Mouse (Mus musculus) heart, postnatal 10 days (tissue): ENCODE measurements around the gene Igfbp2. TPM values are rescaled to one million over a fixed set of nuclear protein-coding genes. Genes with fewer than 3 reads are reported as not detected.
A peak's percentile ranks its signal among the peaks of the same experiment; 100 is the strongest.

Source experiments
- DNase-seq, 2 experiments: peaks; one replicate each; pipeline ENCODE4 v3.0.0; 2021
- intact Hi-C: fragments of 180-260 bp; cut with DNase I; formaldehyde crosslinking; loops from one replicate; pipeline ENCODE4 v1.15.1; 2025
- total RNA-seq, 2 experiments: library from RNA; stranded (reverse); gene quantifications; 2 replicates each; pipeline ENCODE4 v1.2.3; 2021

Igfbp2 gene
- 1 to 10 TPM in 1 of 2 experiments, under 1 TPM in 1; 0.86 to 2.1 TPM for total RNA-seq

DNA sequence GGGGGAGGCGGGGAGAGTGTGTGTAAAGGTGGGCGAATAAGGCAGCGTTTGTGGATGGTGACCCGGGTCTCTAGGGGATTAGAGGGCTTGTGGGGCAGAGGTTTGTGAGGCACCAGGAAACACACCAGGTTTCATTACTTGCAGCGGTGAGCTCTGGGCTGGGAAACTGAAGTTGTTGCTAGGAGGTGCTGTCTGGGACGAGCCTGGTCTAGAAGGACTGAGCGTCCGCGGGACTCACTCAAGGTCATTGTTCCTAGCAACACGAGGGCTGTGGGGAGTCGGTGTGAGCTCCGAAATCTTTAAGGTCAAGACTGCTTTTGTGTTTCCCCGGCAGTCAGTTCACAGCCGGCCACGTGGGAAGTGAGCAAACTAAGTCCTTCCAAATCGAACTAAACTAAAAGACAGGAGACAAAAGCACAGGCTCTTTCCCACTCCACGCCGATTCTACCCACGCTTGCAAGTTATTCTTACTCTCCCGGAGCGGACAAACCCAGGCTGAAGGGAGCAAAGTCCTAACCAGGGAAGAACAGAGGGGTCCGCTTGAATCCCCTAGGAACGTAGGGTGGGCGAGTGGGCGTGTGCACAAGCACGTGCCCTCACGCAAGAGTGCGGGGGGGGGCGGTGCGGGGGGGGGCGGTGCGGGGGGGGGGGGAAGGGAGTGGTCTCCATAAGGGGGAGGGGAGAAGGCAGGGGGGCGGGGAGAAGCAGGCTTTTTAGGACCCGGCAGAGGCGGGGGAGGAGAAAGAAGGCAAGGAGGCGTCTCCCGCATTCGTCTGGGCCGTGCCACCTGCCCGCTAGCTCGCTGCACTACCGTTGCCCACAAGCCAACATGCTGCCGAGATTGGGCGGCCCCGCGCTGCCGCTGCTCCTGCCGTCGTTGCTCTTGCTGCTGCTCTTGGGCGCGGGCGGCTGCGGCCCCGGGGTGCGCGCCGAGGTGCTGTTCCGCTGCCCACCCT is at the start of gene Igfbp2:
Igfbp2 (plus strand) TSS at position 753 of the 956 bp plus-strand sequence.
- DNase-seq = peak; percentile 19 to 23
- intact Hi-C loops = no loop called here

DNA sequence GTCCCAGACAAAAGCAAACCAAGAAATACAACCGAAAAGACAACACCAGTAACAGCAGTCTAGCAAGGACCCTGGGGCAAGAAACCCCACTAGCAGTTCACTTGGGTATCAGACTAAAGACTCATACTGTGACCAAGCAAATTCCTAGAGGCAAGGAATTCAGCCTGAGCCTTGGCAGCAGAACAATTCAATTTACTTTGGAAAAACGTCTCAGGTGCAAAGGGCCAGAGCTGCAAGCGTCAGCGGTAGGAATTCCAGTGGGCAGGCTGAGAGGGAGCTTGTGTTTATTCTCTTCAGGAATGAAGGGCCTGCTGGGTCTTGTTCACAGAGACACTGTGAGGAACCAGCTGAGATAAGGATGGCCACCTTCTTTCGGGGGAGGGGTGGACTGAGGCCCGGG is 45.5 kb upstream of the Igfbp2 start:
- DNase-seq = no peak
- intact Hi-C loops = no loop called here

DNA sequence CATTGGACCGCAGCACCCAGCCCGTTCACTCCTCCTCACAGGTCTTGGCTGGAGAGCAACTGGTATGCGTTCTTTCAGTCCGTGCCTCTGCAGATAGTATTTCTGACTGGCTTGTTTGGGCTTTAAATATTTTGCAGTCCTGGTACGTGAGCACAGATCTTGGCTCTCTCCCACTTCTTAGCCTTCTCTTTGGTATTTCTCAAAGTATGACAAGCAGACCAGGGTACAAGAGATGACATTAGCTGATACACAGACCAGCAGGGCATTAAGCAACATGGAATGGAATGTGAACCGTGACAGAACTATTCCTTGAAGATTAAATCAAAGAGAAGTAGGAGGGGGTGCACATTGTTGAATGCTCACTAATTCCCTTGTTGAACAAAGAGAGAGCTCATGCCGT is 43.6 kb upstream of the Igfbp2 start:
- intact Hi-C loops = no loop called here
- DNase-seq = peak in 1 of 2 experiments; percentile 3

DNA sequence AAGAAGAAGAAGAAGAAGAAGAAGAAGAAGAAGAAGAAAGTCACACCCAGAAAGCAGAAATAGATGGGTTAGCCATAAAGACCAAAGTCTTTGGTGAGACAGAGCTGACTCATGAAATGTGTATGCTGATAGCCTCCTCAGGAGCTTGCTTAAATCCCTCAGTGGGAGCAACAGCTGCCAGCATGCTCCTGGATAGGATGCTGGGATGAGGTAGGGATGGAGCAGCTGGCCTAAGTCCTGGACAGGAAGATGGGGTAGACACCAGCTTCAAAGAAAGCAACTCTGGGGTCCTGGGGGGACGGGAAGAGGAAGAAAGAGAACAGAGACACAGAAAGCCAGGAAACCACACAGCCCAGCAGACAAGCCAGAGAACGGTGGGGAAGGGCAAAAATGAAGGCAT is 41.0 kb upstream of the Igfbp2 start:
- no peak for DNase-seq
- intact Hi-C loops = no loop called here

DNA sequence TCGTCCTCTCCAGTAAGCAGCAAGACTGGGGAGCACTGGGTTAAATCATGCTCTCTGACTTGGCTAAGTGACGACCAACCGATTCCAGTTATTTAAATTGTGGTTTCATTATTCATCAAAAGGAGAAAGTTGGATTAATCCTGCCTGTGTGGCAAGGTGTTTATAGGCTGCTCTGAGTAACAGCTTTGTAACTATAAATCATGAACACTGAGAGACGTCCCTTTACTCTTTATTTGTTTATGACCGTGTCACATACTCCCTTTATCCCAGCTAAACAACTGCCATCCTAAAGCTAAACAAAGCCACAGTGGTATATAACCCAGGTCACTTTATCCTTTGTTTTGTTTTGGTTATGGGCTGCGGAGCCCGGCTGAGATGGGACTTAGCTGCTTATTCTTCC is 40.3 kb upstream of the Igfbp2 start:
- intact Hi-C loops = no loop called here

DNA sequence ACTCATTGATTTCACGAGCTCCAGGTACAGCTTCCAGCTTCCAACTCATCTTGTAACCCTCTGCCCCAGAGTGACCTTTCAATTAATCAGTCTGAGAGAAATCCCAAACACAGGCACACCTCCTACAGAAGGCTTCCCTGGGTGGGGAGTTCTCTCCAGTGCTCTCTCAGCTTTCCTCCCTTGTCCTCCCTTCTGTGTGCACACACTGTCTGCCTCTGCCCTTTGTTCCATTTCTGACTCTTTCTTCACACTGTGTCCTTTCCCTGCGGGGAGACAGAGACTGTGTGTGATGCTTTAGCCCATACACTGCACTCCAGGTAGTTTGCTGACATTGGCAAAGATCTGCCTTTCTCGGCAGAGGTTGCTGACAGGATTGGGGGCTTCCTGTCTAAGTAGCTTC is 33.6 kb upstream of the Igfbp2 start:
- no peak for DNase-seq
- intact Hi-C loops = no loop called here

More for the DNA sequence above, 40.3 kb upstream of the Igfbp2 start:
- DNase-seq = no peak

DNA sequence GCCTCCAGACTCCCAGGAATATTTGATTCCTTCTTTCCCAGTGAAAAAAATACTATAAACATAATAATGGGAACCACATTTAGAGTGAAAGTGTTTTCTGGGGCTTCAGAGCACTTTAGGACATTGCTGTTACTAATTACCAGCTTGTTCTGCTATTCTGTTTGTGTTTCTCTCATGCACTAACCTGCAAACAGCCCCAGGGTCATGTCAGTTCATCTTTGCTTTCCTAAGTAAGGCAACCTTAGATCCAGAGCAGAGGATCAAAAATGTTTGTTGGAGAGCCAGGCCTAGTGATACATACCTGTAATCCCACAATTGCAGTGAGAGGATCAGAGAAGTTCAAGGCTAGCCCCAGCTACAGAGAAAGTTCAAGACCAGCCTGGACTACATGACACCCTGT is 32.6 kb upstream of the Igfbp2 start:
- intact Hi-C loops = no loop called here
- no peak for DNase-seq

DNA sequence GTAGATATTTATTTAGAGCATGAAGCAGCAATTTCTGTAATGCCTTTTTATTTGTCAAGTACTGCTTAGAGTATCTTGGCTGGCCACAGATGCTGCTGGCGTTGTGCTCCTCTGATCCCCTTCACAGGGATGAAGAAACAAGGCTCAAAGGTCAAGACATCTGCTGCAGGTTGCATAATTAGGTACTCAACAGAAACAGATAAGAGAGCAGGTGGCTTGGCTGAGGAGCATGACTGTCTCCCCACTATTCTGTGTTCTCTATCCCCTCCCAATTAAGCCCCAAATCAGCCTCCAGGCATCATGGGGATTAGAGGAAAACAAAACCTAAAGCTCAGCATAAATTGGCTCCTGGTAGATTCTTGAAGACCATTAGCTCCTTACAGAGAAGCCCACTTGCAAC is 32.0 kb upstream of the Igfbp2 start:
- DNase-seq = no peak
- intact Hi-C loops = no loop called here

DNA sequence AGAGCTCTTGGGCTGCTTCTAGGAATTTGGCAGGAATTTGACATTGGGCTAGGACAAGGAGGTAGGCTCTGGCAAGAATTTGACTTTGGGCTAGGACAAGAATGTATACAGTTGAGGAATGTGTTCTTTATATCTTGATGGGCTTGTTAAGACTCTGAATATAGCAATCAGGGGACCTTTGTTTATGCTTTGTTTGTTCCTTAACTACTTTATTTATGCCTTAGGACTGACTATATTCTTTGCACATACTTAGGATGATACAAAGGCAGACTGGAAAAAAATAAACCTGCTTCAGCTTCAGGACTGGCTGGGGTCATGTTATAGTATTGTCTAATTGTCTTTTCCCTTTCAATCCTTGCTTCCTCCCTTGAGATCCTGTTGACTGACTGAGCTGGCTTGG is 31.1 kb upstream of the Igfbp2 start:
- intact Hi-C loops = no loop called here

DNA sequence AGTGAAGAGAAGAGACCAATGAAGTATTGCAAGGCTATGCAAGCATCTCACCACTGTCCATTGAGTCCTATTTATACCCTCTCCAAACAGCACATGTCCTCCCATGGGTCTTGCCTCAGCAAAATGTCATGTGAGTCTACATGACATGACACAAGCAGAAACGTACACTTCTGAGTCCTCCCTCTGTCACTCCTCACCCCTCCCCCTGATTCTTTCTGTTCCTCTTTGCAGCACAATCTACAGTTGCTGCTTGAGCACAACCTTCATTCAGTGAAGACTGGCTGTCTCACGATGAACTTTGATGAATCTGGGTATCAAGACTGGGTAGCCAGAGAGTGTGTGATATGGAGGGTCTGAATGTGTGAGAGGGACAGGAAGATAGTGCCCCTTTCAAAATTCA is 28.2 kb upstream of the Igfbp2 start:
- intact Hi-C loops = no loop called here
- DNase-seq = no peak

More for the DNA sequence above, 31.1 kb upstream of the Igfbp2 start:
- no peak for DNase-seq

DNA sequence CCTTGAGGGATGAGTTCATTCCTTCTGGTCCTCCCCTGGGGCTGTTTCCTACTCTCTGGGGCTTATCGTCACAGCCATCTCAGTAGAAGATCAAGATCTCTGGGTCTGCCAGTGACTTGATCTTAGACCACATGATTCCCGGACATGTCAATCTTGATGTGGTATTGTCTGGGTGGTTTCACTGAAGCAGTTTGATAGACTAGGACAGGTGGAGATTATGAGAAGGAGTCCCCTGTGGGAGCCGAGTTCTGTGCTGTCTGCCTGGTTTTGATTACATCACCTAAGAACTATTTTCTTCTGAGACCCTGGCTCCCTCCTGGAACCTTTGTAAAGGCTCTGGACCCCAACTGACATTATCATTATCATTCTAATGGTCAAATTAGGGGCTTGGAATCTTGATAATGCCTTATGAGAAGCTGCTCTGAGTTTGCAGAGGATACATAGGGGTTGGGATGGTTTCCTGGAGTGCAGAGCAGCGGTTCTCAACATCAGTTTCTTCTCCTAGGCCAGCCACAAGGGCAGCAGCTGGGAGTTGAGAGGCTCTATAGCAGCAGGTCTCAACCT is 27.1 kb upstream of the Igfbp2 start:
- no peak for DNase-seq
- intact Hi-C loops = no loop called here

DNA sequence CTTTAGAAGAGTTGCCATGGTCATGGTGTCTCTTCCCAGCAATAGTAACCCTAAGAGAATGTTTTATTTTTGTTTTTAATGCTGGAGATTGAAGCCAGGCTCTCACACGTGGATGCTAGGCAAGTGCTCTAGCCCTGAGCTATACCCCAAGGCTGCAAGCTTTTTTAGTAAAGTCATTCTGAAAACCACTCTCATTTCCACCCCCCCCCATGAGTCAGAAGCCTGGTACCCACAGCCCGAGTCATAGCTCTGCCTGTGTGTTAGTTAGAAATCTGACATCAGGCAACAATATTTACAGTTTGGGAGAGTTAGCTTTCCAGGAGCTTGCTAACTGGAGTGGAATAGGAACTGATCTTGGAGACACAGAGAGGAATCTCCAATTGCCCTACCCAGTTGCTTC is 25.9 kb upstream of the Igfbp2 start:
- DNase-seq = no peak
- intact Hi-C loops = no loop called here

DNA sequence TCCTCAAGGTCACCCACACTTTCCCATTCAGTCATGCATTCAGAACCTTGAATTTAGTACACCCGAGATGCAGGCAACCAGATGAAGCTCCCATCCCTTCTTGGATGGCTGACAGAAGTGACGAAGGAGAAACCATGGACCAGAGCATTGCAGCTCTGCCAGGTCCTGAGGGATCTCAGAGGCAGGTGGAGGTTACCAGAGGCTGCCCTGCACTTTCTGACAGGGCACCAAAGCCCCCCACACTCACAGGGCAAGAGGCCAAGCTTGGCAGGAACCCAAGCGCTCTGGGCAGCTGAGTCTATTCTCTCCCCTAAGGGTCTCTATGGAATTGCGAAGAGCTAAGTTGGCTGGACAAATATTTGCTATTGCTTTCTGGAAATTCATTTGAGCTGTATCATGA is 20.3 kb upstream of the Igfbp2 start:
- no peak for DNase-seq

DNA sequence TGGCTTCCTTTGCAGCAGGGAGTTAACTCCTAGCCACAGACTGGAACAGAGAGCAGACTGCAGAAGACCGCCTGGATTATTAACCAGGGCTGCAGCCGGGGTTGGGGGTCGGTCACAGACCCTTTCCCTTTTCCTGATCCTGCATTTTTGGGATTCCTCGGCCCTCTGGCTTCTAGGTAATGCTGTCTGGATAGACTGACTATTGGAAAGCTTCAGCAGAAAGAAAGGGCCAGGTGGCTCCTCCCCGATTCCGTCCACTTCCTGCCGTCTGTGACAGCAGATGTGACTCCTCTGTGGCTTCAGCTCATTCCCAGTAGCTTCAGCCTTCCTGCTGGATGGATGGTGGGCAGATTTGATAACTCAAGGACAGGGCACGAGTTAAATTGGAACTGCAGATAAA is 19.3 kb upstream of the Igfbp2 start:
- intact Hi-C loops = no loop called here
- no peak for DNase-seq

More for the DNA sequence above, 20.3 kb upstream of the Igfbp2 start:
- intact Hi-C loops = no loop called here

DNA sequence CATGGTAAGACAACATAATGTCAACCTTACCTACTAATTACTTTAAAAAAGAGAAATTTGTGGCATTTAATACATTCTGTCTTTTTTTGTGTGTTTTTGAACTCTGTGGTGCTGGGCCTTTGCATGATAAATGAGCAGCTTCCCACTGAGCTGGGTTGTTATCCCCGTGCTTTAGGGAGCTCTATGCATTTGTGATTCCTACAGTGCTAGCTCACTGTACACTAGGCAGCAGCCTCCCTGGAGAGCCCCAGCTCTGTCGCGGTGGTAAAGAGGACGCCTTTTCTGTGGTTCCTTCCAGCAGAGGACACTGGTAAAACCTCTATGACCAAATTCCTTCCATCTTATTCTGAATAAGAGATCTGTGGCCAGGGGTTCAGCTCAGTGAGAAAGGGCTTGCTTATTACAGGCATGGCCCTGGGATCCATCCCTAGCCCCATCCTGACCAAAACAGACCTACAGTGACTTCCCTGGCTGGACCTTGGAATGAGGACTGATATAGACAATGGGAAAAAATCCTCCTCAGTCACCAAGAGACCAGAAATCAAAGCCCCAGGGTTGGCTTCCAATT is 18.7 kb upstream of the Igfbp2 start:
- no peak for DNase-seq
- intact Hi-C loops = no loop called here

DNA sequence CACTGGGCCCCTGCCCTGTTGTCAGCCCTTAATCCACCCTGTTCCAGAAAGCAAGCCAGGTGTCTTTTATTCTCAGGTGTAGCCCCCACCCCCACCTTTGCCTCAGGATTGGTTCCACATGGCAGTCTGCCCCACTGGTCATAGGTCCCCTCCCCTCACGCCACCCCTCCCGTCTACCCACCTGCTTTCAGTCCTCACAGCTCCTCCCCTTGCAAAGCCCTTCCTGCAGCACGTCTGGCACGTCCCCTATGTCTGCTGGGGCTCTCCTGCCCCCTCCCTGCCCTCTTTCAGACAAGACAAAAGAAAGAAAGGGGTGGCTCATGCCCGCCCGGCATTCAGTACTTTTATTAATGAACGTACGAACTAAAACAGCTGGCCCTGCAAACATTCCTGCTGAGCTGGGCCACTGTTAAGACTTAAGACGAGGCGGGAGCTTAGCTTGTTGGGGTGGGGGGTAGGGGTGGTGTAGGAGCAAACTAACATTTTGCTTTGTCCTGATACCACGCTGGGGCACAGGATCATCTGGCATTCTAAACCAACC is 18.2 kb upstream of the Igfbp2 start:
- DNase-seq = no peak
- intact Hi-C loops = no loop called here

DNA sequence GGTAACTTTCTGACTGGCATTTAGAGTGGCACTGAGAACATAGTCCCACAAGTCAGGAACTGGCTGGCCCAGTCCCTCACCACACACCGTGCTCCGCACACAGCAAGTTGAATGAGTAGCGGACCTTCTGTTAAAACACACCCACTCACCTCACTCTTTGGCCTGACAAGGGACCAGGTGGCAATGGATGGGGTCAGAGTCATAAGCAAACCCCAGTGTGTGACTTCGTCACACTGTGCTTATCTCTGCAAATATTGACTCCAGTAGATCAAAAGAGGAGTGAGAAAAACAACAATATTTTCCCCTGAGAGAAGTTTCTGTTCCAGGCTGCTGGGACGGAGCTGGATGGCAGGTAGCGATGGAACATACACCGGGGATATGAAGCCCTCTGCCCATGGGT is 15.0 kb upstream of the Igfbp2 start:
- no peak for DNase-seq
- intact Hi-C loops = no loop called here

DNA sequence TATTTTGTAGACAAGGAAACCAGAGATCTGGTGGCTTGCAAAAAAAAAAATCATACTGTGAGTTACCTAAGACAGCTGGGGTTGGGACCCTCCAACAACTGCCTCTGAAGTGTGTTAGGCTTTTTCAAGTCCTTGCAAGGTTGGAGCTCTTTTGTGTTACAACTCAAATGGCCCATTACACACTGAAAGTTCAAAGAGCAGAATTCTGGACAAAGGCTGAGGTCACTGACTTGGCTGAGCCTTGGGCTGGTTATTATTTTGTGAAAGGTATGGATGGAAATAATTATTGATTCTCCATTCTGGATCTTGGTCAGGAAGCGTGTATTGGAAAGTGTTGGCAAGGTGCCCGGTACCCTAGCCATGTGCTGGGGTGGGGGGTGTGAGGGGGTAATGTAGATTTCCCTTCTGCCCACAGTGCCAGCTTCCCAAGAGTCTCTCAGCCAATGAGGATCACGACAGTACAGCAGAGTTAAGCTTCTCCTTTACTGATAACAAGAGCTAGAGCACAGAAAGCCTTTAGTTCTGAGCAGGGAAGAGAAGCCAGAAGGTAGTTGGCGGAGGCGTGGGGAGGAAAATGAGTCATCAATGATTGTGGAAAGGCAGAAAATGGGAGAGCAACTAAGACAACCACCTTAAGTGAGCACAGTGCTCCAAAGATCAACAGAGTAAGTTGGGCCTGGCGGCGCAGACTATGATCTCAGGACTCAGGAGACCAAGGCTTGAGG is 14.2 kb upstream of the Igfbp2 start:
- no peak for DNase-seq
- intact Hi-C loops = no loop called here

DNA sequence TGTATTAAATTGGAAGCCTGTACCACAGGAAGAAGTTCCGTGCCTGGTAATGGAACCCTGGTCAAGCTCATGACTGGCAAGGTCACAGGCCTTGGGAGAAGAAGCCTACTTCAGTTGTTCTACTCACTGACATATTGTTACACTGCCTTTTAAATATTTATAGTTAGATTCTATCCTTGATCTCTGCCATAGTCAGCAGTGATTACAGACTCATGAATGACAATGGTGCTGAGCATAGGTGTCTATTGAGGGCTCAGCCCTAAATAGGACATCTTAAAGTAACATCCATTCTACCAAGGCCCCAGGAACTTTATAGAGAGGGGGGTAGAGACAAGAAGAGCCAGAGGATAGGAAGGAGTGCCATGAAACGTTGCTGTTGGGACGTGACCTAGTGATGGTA is 13.2 kb upstream of the Igfbp2 start:
- DNase-seq = no peak
- intact Hi-C loops = no loop called here

DNA sequence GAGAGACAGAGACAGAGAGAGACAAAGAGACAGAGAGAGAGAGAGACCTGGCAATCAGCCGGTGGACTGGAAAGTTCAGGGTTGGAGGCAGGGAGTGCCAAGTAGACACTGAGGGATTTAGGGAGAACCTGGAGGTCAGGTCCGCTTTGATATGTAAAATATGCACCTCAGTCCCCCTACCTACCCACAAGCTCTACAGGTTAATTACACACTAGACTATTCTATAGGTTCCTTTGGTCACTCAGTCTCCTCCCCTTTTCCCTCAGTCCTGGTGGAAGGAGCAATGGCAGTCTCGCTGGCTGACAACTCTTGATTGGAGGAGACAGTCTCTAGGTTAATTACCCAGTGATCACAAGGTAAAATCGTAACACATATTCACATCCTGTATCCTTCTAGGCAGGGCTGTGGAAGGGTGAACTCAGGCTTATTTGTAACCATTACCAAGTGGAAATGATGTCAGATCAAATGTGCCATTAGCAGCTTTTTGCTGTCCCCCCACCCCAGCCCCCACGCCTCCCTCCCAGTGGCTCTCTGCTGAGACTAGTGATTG is 11.1 kb upstream of the Igfbp2 start:
- no peak for DNase-seq
- intact Hi-C loops = no loop called here
